Mouse (Mus musculus) left cerebral cortex, adult 2 months (tissue): Measurements from ENCODE around the gene Pxn. TPM values are rescaled to one million over a fixed set of nuclear protein-coding genes. Genes with fewer than 3 reads are reported as not detected.
"Not testable (repeated sequence)": the region's sequence is repeated elsewhere in the genome, so short reads cannot be mapped to it uniquely, and the experiment has no call there.

Experiments used
- DNase-seq, 2 experiments: peaks; one replicate each; pipeline ENCODE4 v3.0.0; 2021 to 2022; ENCODE audit warnings: low spot score in 2 of 2, mixed read lengths in 1 of 2; ENCODE audit errors: extremely low spot score in 1 of 2
- H3K27ac ChIP-seq: fragments of 200-600 bp; 2 replicates; pipeline ENCODE4 v1.8.1; 2022
- H3K4me3 ChIP-seq: fragments of 200-600 bp; 2 replicates; pipeline ENCODE4 v1.8.1; 2022
- CTCF ChIP-seq: fragments of 200-600 bp; IDR thresholded peaks from 2 replicates; pipeline ENCODE4 v1.8.1; 2022; ENCODE audit warnings: antibody characterized with exemption, mild to moderate bottlenecking, moderate library complexity
- intact Hi-C: fragments of 180-260 bp; cut with DNase I; formaldehyde crosslinking; loops from one replicate; pipeline ENCODE4 v1.15.1; 2025
- total RNA-seq, 2 experiments: library from RNA; stranded (reverse); gene quantifications; 2 replicates each; pipeline ENCODE4 v1.2.3; 2021

Pxn gene
- total RNA-seq, 2 experiments from 2014 or later: 22.8 to 25.7 TPM

- TF ChIP-seq CTCF: no peak
- H3K4me3 ChIP-seq: peak overlapping the region; percentile 70
- intact Hi-C loops: no loop called here
- no peak overlapping the region for H3K27ac ChIP-seq
- no peak for DNase-seq
Observed at GRCm38 (mm10) chr5:115563771-115564585, 57.5 kb downstream of the Pxn start.

- Histone ChIP-seq H3K27ac (peak within 1 kb of the TSS; percentile 91), H3K4me3 (peak within 1 kb of the TSS; percentile 70)
- DNase-seq: peak; percentile 75 to 81
- intact Hi-C loops: no loop called here
- peak; percentile 42 for TF ChIP-seq CTCF
Observed at GRCm38 (mm10) chr5:115564737-115565393, 58.4 kb downstream of the Pxn start, which contains the start of gene Gcn1l1. Gcn1l1 (plus strand) TSS chr5:115565254.

- peak overlapping the region; percentile 70 for H3K4me3 ChIP-seq
- peak overlapping the region; percentile 60 for H3K27ac ChIP-seq
- DNase-seq: no peak
- intact Hi-C loops: no loop called here
- TF ChIP-seq CTCF: no peak
Observed at GRCm38 (mm10) chr5:115565403-115565802, 58.9 kb downstream of the Pxn start.

GRCm38 (mm10) chr5:115568681-115569080 is 62.2 kb downstream of the Pxn start:
- no peak for TF ChIP-seq CTCF
- Histone ChIP-seq H3K27ac (no peak overlapping the region), H3K4me3 (no peak overlapping the region)
- intact Hi-C loops: no loop called here
- no peak for DNase-seq

GRCm38 (mm10) chr5:115569308-115569707 is 62.8 kb downstream of the Pxn start:
- no peak overlapping the region for H3K4me3 ChIP-seq
- intact Hi-C loops: no loop called here
- no peak for DNase-seq
- H3K27ac ChIP-seq: no peak overlapping the region
- TF ChIP-seq CTCF: no peak

GRCm38 (mm10) chr5:115569721-115570120 is 63.2 kb downstream of the Pxn start:
- H3K27ac ChIP-seq: no peak overlapping the region
- no peak overlapping the region for H3K4me3 ChIP-seq
- intact Hi-C loops: loop anchor here (5.0 to 10.0 kb wide), 2 partner anchors 43 to 155 kb away; no protein-coding TSS in a partner anchor
- TF ChIP-seq CTCF: no peak
- no peak for DNase-seq

- H3K4me3 ChIP-seq: no peak overlapping the region
- DNase-seq: peak; percentile 54 to 73
- no peak for TF ChIP-seq CTCF
- intact Hi-C loops: loop anchor here (5.0 to 10.0 kb wide), 2 partner anchors 41 to 154 kb away; no protein-coding TSS in a partner anchor
- H3K27ac ChIP-seq: no peak overlapping the region
Observed at GRCm38 (mm10) chr5:115571086-115571485, 64.6 kb downstream of the Pxn start.

GRCm38 (mm10) chr5:115572679-115573535 is 66.4 kb downstream of the Pxn start:
- intact Hi-C loops: loop anchor here (5.0 to 10.0 kb wide), 2 partner anchors 39 to 152 kb away; no protein-coding TSS in a partner anchor
- no peak for TF ChIP-seq CTCF
- no peak for DNase-seq
- Histone ChIP-seq H3K27ac (peak overlapping the region; percentile 6), H3K4me3 (no peak overlapping the region)

- TF ChIP-seq CTCF: no peak
- DNase-seq: peak in 1 of 2 experiments; percentile 35
- intact Hi-C loops: loop anchor here (5.0 to 10.0 kb wide), 2 partner anchors 37 to 150 kb away; no protein-coding TSS in a partner anchor
- Histone ChIP-seq H3K4me3 (no peak overlapping the region), H3K27ac (no peak overlapping the region)
Observed at GRCm38 (mm10) chr5:115574992-115575391, 68.5 kb downstream of the Pxn start.

- H3K27ac ChIP-seq, DNase-seq, H3K4me3 ChIP-seq: not testable (repeated sequence)
- intact Hi-C loops: loop anchor here (10.0 kb wide), 1 partner anchor 147 kb away; no protein-coding TSS in a partner anchor
Observed at GRCm38 (mm10) chr5:115577686-115578085, 71.2 kb downstream of the Pxn start.

- Histone ChIP-seq H3K4me3 (no peak overlapping the region), H3K27ac (no peak overlapping the region)
- intact Hi-C loops: loop anchor here (10.0 kb wide), 1 partner anchor 146 kb away; no protein-coding TSS in a partner anchor
- no peak for TF ChIP-seq CTCF
- no peak for DNase-seq
Observed at GRCm38 (mm10) chr5:115578922-115579321, 72.4 kb downstream of the Pxn start.
